ENCODE assay signal across 23 mouse cellular contexts in genomic region chr7:83559495-83559894, GRCm38 (mm10). TPM values are rescaled to one million over a fixed set of nuclear protein-coding genes. Genes with fewer than 3 reads are reported as not detected.
"Had no signal": no experiment of that assay in that cellular context is flagged by ENCODE, and none has a peak within 500 bp of the region (broad histone marks: within the 10 kb centered on the region; RNA-seq: fewer than 3 reads in every experiment).

No protein-coding gene starts in this region.

- H3K4me1 ChIP-seq: heart, embryonic 10.5 days; heart, embryonic 15.5 days; hindbrain, embryonic 13.5 days; hindbrain, embryonic 15.5 days; limb, embryonic 13.5 days; limb, embryonic 15.5 days; liver, embryonic 12.5 days had no signal

- H3K27ac ChIP-seq: gastrocnemius, adult 2 months; heart, embryonic 10.5 days; heart, embryonic 13.5 days; heart, embryonic 15.5 days; hindbrain, embryonic 13.5 days; hindbrain, embryonic 15.5 days; hindbrain, postnatal 0 days; kidney, embryonic 15.5 days; kidney, postnatal 0 days; limb, embryonic 13.5 days; limb, embryonic 15.5 days; liver, embryonic 12.5 days had no signal

- H3K9ac ChIP-seq: heart, embryonic 13.5 days; heart, embryonic 15.5 days; hindbrain, embryonic 13.5 days; hindbrain, embryonic 15.5 days; kidney, embryonic 15.5 days; limb, embryonic 13.5 days; limb, embryonic 15.5 days; liver, embryonic 12.5 days had no signal

- DNase-seq: gastrocnemius, adult 2 months; gastrocnemius, postnatal 10 days; gastrocnemius, postnatal 25 days; heart, adult 18-20 months; heart, postnatal 14 days; heart, postnatal 36 days; kidney, adult 11 months; kidney, postnatal 14 days; layer of hippocampus, adult 9-11 months; layer of hippocampus, postnatal 36 days; left cerebral cortex, postnatal 4 days had no signal

- H3K4me2 ChIP-seq: heart, embryonic 13.5 days; heart, embryonic 15.5 days; hindbrain, embryonic 13.5 days; hindbrain, embryonic 15.5 days; kidney, embryonic 15.5 days; limb, embryonic 13.5 days; limb, embryonic 15.5 days; liver, embryonic 12.5 days had no signal

- H3K4me3 ChIP-seq: gastrocnemius, adult 2 months; heart, embryonic 10.5 days; heart, embryonic 13.5 days; heart, embryonic 15.5 days; hindbrain, embryonic 13.5 days; hindbrain, embryonic 15.5 days; kidney, embryonic 15.5 days; limb, embryonic 13.5 days; limb, embryonic 15.5 days; liver, embryonic 12.5 days had no signal

- H3K27me3 ChIP-seq: heart, embryonic 13.5 days; heart, embryonic 15.5 days; hindbrain, embryonic 13.5 days; hindbrain, embryonic 15.5 days; kidney, embryonic 15.5 days; limb, embryonic 13.5 days; limb, embryonic 15.5 days; liver, embryonic 12.5 days had no signal

- ATAC-seq: hindbrain, postnatal 0 days; intestine, embryonic 16.5 days; liver, embryonic 12.5 days had no signal

- H3K36me3 ChIP-seq: heart, embryonic 10.5 days; heart, embryonic 13.5 days; heart, embryonic 15.5 days; hindbrain, embryonic 13.5 days; hindbrain, embryonic 15.5 days; kidney, embryonic 15.5 days; limb, embryonic 13.5 days; limb, embryonic 15.5 days; liver, embryonic 12.5 days had no signal

- H3K9me3 ChIP-seq: heart, embryonic 10.5 days; heart, embryonic 13.5 days; heart, embryonic 15.5 days; hindbrain, embryonic 13.5 days; hindbrain, embryonic 15.5 days; kidney, embryonic 15.5 days; limb, embryonic 13.5 days; limb, embryonic 15.5 days; liver, embryonic 12.5 days had no signal

RNA-seq across cellular contexts. Expression of gene Tmc3, which starts 25.2 kb away (rescaled TPM):
- total RNA-seq: gastrocnemius, adult 2 months had no signal
